Mouse (Mus musculus) neural tube, embryonic 14.5 days (tissue): ENCODE measurements around the gene Gm40193. TPM values are rescaled to one million over a fixed set of nuclear protein-coding genes. Genes with fewer than 3 reads are reported as not detected.
"Not testable (repeated sequence)": the region's sequence is repeated elsewhere in the genome, so short reads cannot be mapped to it uniquely, and the experiment has no call there.

ENCODE experiments used
- ATAC-seq: fragments of 200-750 bp; cut with Nextera tagmentation; 2 replicates; pipeline ENCODE4 v1.8.0; 2017; ENCODE audit warnings: low read depth, mild to moderate bottlenecking, moderate TSS enrichment, moderate library complexity
- H3K27ac ChIP-seq: fragments of 300-500 bp; sonication (generic); 2 replicates; pipeline ENCODE4 v1.5.1; 2014; ENCODE audit warnings: low read depth, mild to moderate bottlenecking, control low read depth, low read length, moderate library complexity, mixed read lengths
- H3K27me3 ChIP-seq: fragments of 300-500 bp; sonication (generic); 2 replicates; pipeline ENCODE4 v1.6.1; 2014; ENCODE audit warnings: low read length; ENCODE audit not compliant: control insufficient read depth, insufficient read depth
- H3K36me3 ChIP-seq: fragments of 300-500 bp; sonication (generic); 2 replicates; pipeline ENCODE4 v1.6.1; 2014; ENCODE audit warnings: low read length, mixed read lengths; ENCODE audit not compliant: control insufficient read depth, insufficient read depth
- H3K4me1 ChIP-seq: fragments of 300-500 bp; sonication (generic); 2 replicates; pipeline ENCODE4 v1.6.1; 2014; ENCODE audit warnings: low read length; ENCODE audit not compliant: control insufficient read depth, insufficient read depth
- H3K4me2 ChIP-seq: fragments of 300-500 bp; sonication (generic); 2 replicates; pipeline ENCODE4 v1.6.1; 2014; ENCODE audit warnings: mild to moderate bottlenecking, low read depth, low read length, control low read depth
- H3K4me3 ChIP-seq: fragments of 300-500 bp; sonication (generic); 2 replicates; pipeline ENCODE4 v1.5.1; 2014; ENCODE audit warnings: low read depth, low read length, control low read depth, mixed read lengths
- H3K9ac ChIP-seq: fragments of 300-500 bp; sonication (generic); replicated peaks from 2 replicates; pipeline ENCODE4 v1.6.1; 2014; ENCODE audit warnings: low read depth, mild to moderate bottlenecking, control low read depth, low read length, mixed read lengths
- H3K9me3 ChIP-seq: fragments of 300-500 bp; sonication (generic); 2 replicates; pipeline ENCODE4 v1.6.1; 2016; ENCODE audit warnings: low read length; ENCODE audit not compliant: control insufficient read depth
- WGBS: fragments of 180-500 bp; shearing (Covaris S2); extraction: QIAGEN DNeasy Blood & Tissue Kit; methylation state at CpG from one replicate; pipeline ENCODE4 v1.1.7; 2014; 5-methylcytosine and 5-hydroxymethylcytosine counted together
- polyA plus RNA-seq: library from polyadenylated mRNA; unstranded; fragments of >200 nt; fragmentation: Nextera tagmentation; extraction: Ambion mirVana; gene quantifications from 2 replicates; pipeline ENCODE4 v1.2.1, GENCODE M21; 2014

Gm40193 gene
- polyA plus RNA-seq, 1 experiment from 2014 or later, result not detected

GRCm38 (mm10) chr11:70571641-70572040 is 38.9 kb upstream of the Gm40193 start:
- Histone ChIP-seq H3K9ac (no peak overlapping the region), H3K4me2 (no peak overlapping the region), H3K27ac (no peak overlapping the region), H3K36me3 (no peaks in the 10 kb centered on the region), H3K27me3 (no peaks in the 10 kb centered on the region), H3K4me1 (peaks cover 8% of the 10 kb centered on the region), H3K9me3 (no peaks in the 10 kb centered on the region), H3K4me3 (no peak overlapping the region)
- no peak for ATAC-seq
- 89% methylated on average over 1 of the region's 1 CpGs for WGBS

- not testable (repeated sequence) for H3K9me3 ChIP-seq, H3K27ac ChIP-seq, H3K9ac ChIP-seq, H3K27me3 ChIP-seq, H3K36me3 ChIP-seq, ATAC-seq, H3K4me2 ChIP-seq, H3K4me3 ChIP-seq, H3K4me1 ChIP-seq
- 86% methylated on average over 1 of the region's 1 CpGs for WGBS
Measured at GRCm38 (mm10) chr11:70570614-70571013, 37.9 kb upstream of the Gm40193 start.

GRCm38 (mm10) chr11:70566586-70566985 is 33.8 kb upstream of the Gm40193 start:
- Histone ChIP-seq H3K4me1 (peaks cover 31% of the 10 kb centered on the region), H3K9ac (no peak overlapping the region), H3K4me2 (no peak overlapping the region), H3K9me3 (no peaks in the 10 kb centered on the region), H3K36me3 (no peaks in the 10 kb centered on the region), H3K27ac (no peak overlapping the region), H3K27me3 (no peaks in the 10 kb centered on the region), H3K4me3 (no peak overlapping the region)
- no peak for ATAC-seq
- WGBS, result 24% methylated on average over 7 of the region's 7 CpGs

- no peak for ATAC-seq
- H3K36me3 ChIP-seq, result no peaks in the 10 kb centered on the region
- WGBS, result 33% methylated on average over 4 of the region's 4 CpGs
- peak overlapping the region; percentile 90 for H3K4me2 ChIP-seq
- peaks cover 31% of the 10 kb centered on the region for H3K4me1 ChIP-seq
- no peak overlapping the region for H3K27ac ChIP-seq
- H3K9me3 ChIP-seq, result no peaks in the 10 kb centered on the region
- 0 out of 2 replicates have a peak overlapping the region, but pooled peaks have one; percentile 90 for H3K9ac ChIP-seq
- peak overlapping the region; percentile 92 for H3K4me3 ChIP-seq
- no peaks in the 10 kb centered on the region for H3K27me3 ChIP-seq
Measured at GRCm38 (mm10) chr11:70564276-70564873, 31.6 kb upstream of the Gm40193 start.

GRCm38 (mm10) chr11:70563470-70564275 is 30.9 kb upstream of the Gm40193 start:
- Histone ChIP-seq H3K27me3 (no peaks in the 10 kb centered on the region), H3K4me3 (peak overlapping the region; percentile 92), H3K9me3 (no peaks in the 10 kb centered on the region), H3K27ac (peak overlapping the region; percentile 79), H3K9ac (peak overlapping the region; percentile 90), H3K4me2 (peak overlapping the region; percentile 90), H3K4me1 (peaks cover 31% of the 10 kb centered on the region), H3K36me3 (no peaks in the 10 kb centered on the region)
- WGBS, result under 1% methylated on average over 25 of the region's 25 CpGs
- ATAC-seq, result peak; percentile 7; the same call in 1 of the 2 replicates

DNA sequence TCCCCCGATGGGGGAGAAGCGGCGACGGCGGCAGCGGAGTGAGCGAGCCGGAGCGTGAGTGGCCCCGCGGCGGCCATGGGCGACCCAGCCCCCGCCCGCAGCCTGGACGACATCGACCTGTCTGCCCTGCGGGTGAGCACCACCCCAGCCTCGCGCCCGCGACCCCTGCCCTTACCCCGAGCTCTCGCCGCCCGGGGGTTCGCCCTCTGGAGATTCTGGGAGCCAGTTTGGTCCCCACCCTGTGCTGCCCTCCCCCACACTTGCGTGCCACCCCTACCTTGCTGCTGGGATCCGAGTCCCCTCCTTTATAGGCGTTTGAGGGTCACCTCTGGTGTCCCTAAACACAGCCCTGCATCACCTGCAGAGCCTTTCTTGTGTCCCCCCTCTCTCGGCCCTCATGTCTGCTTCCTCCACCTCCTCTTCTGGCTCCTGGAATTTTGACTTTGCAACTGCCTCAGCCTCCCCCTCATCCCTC is 30.3 kb upstream of the Gm40193 start:
- Histone ChIP-seq H3K4me1 (peaks cover 31% of the 10 kb centered on the region), H3K27me3 (no peaks in the 10 kb centered on the region), H3K4me2 (peak overlapping the region; percentile 90), H3K9ac (peak overlapping the region; percentile 90), H3K27ac (peak overlapping the region; percentile 79), H3K36me3 (no peaks in the 10 kb centered on the region), H3K4me3 (peak overlapping the region; percentile 92), H3K9me3 (no peaks in the 10 kb centered on the region)
- under 1% methylated on average over 28 of the region's 31 CpGs for WGBS
- peak; percentile 41; the same call in 1 of the 2 replicates for ATAC-seq

GRCm38 (mm10) chr11:70562287-70562994 is 29.7 kb upstream of the Gm40193 start, which contains the start of gene Mink1:
Gene Mink1 (plus strand): TSS chr11:70562881.
- peaks cover 31% of the 10 kb centered on the region for H3K4me1 ChIP-seq
- ATAC-seq, result peak; percentile 92

GRCm38 (mm10) chr11:70561937-70562286 is 29.2 kb upstream of the Gm40193 start:
- Histone ChIP-seq H3K4me2 (peak overlapping the region; percentile 90), H3K27ac (peak overlapping the region; percentile 79), H3K4me1 (peaks cover 29% of the 10 kb centered on the region), H3K9me3 (no peaks in the 10 kb centered on the region), H3K4me3 (peak overlapping the region; percentile 92), H3K36me3 (no peaks in the 10 kb centered on the region), H3K27me3 (no peaks in the 10 kb centered on the region), H3K9ac (peak overlapping the region; percentile 90)
- 2% methylated on average over 2 of the region's 2 CpGs for WGBS
- peak; percentile 5; the same call in 1 of the 2 replicates for ATAC-seq

More at GRCm38 (mm10) chr11:70562287-70562994, 29.7 kb upstream of the Gm40193 start, which contains the start of gene Mink1:
- Histone ChIP-seq H3K27ac (peak within 1 kb of the TSS; percentile 79), H3K9me3 (no peaks in the 10 kb centered on the region), H3K4me3 (peak within 1 kb of the TSS; percentile 92), H3K4me2 (peak within 1 kb of the TSS; percentile 90), H3K36me3 (no peaks in the 10 kb centered on the region), H3K9ac (peak within 1 kb of the TSS; percentile 90), H3K27me3 (no peaks in the 10 kb centered on the region)
- under 1% methylated on average over 42 of the region's 57 CpGs for WGBS
